Mouse (Mus musculus): ENCODE measurements around the gene Cby1.
"Not testable (repeated sequence)": the region's sequence is repeated elsewhere in the genome, so short reads cannot be mapped to it uniquely, and the experiment has no call there.

Cby1 gene

DNA sequence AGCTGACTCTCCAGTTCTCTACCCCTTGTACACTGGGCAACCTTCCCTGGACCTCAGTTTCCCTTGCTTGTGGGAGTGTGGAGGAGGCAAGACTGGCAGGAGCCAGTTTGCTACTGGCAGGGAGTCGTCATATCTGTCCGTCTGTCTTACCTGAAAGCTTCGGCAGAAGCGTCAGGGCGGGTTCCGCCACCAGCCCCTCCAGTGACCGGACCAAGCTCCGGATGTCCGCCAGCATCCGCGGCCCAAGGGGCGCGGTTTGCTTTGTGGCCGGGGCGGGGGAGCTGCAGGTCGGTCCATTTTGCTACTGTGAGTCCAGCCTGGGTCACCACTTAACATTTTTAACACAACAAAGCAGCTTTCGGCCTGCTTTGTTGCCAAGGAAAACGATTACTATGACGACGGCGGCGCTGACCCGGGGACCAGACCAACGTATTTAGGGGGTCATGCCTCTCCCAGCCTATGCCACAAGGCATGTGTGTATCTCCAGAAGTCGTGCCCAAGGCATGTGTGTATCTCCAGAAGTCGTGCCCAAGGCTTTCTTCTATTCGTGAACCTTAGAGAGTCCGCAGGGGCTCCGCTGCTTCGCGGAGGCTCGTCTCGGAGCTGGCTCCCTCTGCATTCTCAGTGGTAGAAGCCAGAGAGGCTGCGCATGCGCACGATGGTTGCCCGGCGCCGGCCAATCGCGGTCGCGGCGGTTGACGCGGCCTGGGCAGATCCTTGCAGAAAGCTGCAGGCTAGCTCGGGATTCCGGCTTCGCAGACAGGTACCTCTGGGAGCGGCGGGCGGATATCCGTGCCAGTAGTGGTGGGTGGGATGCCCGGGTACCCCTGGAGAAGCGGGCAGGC, at the start of gene Cby1, which contains the start of gene Fam227a:
TSS of gene Cby1 (plus strand) at position 669 of the 845 bp plus-strand sequence.
TSS of gene Fam227a (minus strand) at position 426 of the 845 bp plus-strand sequence.
- DNase-seq (ENCODE audit: low spot score in 2 of 2) = peak; percentile 96 to 97

DNA sequence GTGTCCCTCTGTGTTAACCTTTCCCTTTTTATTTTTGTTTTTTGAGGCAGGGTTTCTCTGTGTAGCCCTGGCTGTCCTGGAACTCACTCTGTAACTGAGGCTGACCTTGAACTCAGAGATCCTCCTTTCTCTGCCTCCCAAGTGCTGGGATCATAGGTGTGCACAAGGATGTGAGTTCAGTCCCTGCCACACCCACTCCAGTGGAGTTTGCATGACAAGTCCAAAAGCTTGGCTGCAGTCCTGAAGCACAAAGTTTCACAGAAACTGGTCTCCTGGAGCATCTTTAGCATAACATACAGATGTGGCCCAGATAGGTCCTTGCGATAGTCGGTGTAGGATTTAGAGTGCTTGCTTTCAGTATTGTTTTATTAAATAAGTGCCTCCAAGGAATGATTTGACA, 49.8 kb upstream of the Cby1 start:
- peak in 1 of 2 experiments; percentile 11 for DNase-seq (ENCODE audit: low spot score in 2 of 2)

DNA sequence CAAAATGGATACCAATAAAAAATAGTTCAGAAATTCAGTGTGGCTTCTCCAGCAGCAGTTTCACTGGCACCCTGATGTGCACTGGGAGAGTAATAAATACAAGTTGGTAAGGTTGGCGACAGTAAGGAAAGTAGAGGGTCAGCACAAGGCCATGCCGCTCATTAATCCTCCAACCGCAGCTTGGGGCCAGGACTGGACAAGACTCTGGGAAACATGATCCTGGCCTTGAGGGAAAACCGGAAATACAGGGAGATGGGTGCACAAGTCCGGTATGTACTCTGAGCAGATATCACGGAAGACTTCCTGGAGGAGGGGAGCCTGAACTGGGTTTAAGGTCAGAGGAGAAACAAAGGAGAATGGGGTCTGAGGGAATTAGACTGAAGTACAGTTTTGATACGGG, 43.5 kb upstream of the Cby1 start:
- DNase-seq (ENCODE audit: low spot score in 2 of 2) = no peak

DNA sequence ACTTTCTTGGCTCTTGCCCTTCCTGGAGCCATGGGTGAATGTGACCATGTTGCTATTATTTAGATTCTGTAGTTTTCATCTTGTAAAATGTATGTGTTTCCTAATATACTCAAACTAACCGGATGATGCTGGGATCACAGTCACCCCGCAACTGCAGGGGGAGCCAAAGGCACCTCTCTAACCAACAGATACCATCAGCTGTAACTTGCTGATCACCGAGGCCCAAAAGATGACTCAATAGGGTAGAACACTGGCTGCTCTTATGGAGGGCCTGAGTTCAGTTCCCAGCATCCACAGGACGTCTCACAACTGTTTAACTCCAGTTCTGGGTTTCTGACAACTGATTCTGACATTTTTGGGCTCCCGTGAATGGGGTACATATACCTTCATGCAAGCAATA, 42.3 kb upstream of the Cby1 start:
- DNase-seq (ENCODE audit: low spot score in 2 of 2) = no peak

DNA sequence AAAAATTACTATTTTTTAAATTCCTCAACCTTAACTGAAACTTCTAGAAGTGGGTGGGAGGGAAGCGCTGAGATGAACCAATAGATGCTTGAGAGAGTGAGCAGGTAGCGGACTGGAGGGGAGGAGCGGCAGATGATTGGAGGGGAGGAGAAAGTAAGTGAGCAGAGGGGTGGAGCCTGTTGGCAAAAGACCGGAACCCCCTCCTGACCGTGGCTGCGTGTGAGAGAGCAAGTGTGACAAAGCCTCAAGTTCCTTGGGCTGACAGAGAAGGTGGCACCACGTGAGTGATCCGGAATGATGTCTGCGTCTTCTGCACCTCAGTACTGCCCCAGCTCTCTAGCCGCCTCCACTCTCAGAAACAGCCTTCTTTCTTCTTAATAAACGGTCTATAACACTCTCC, 41.9 kb upstream of the Cby1 start:
- no peak for DNase-seq (ENCODE audit: low spot score in 2 of 2)

DNA sequence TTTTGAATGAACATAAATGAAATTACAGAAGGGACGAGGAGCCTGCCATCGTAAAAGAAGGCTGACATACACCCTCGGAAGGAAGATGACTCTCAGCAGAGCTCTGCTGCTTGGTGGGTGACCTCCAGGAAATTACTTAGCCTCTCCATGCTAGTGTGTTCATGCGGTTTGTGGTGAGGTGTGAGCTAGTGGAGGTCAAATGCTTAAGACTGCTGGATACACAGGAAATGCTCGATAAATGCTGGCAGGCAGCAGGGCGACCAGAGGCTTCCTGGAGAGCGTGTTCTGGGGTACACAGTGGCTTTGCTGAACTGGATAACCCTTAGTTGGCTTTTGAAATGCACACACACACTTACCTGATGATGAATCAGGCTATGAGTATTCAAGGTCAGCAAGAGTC, 40.5 kb upstream of the Cby1 start:
- DNase-seq (ENCODE audit: low spot score in 2 of 2) = no peak

DNA sequence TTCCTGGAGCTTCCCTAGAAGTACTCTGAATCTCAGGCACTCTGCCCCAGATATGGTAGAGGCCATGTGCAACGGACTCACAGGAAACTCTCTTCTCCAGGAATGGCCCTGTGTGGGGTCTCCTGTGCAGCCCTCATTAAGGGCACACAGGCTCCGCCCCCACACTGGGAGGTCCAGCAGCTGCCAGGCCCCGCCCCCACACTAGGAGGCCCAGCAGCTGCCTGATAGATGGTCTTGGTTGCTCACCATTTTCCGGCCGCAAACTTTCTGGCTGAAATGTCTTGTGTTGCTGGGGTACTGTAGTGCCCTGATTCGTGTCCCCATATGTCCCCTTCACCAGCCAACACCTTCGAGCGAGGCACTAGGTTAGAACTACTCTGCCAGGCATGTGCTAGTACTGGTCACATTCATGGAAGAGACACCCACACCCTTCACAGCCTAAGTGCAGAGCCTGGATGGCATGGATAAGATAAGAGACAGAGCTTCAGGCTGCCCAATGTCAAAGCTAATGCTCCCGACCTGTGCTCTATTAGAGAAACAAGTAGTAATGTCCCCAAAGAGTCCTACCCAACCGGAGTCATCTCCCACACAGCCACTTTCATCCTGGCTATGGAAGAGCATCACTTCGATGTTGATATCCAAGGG, 39.1 kb upstream of the Cby1 start:
- DNase-seq (ENCODE audit: low spot score in 2 of 2) = no peak

DNA sequence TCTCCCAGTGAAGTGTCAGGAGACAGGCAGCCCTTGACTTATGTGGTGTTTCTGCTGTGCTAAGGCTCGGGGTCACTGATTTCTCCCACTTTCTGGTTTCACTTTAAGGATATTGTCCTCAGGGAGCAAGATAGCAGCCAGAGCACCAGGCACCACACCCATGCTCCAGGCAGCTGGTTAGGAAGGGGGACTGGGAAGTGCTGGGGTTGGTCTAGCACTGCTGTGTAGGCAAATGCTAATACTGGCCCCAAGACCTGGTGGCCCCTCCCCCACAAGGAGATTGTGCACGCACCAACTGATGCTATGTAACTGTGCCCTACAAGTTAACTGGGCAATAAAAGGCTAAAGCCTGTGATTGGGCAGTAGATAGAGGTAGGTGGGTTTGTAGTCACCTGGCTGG, 28.5 kb upstream of the Cby1 start:
- DNase-seq (ENCODE audit: low spot score in 2 of 2) = no peak

DNA sequence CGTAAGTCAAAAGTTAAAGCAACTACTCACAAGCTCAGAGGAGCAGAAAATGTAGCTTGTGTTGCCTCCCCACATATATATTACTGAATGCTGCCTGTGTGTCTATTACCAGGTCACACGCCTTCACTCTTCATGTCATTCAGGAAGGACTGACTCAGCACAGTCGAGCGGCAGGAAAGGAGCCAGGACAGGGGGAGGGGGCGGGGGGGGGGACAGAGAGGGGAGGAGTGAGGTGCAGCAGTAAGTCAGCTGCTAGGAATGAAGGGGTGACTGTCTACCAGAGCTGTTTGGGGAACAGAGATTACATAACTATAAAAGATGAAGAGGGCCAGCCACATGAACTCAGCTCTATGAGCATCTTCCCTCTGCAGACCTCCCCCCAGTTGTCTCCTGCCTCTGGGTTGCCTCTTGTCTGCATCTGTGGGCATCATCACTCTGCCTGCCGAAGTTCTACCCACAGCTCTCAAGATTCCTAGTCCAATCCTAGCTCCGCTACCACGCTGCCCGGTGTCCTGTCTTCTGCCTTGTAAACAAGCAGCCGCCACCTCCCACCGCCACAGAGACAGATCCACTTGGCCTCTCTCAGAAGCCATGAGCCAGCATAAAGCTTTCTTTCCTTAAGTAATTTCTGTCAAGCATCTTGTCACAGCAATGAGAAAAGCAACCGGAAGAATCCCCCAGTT, 17.7 kb upstream of the Cby1 start:
- DNase-seq (ENCODE audit: low spot score in 2 of 2) = no peak

DNA sequence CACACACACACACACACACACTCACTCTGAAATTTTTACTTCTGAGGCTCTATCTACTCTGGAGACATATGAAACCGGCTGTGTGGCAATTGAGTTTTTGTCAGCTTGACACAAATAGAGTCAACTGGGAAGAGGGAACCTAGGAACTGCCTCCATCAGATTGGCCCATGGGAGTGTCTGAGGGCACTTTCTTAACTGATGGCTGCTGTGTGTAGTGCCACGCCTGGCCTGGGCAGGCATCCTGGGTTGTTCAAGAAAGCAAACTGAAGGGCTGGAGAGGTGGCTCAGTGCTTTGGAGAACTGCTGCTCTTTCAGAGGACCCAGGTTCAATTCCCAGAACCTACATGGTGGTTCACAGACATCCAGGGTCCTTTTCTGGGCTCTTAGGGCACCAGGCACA, 13.5 kb upstream of the Cby1 start:
- no peak for DNase-seq (ENCODE audit: low spot score in 2 of 2)

DNA sequence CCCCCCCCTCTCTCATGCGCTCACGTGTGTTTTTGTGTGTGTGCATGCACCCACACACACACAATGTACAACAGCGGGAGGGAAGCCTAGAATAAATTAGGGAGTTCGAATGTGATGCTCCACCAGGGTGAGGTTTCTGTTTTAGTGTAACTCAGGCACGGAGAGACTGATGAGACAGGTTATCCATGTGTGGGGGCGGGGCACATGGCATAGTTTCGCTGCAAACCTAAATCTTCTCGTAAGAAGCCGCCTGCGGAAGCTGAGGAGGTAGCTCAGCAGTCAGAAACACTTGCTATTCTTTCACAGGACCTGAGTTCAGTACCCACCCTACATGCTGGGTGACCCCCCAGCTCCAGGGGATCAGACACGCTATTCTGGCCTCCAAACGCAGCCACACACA, 10.9 kb upstream of the Cby1 start:
- no peak for DNase-seq (ENCODE audit: low spot score in 2 of 2)

DNA sequence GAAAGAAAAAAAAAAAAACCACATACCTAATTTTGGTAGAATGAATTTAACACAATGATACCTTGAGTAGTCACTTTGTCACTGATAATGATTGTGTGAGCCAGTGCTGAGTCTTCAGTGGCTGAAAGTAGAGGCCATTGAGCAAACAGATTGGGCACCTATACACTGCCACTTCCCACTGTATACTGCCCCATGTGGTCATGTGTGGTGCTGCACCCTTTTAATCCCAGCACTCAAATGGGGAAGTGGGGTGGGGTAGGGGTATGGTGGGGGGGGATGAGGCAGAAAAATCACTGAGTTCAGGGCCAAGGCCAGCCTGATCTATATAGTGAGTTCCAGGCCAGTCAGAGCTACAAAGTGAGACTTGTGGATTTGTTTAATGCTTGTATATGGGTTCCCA, 8.4 kb upstream of the Cby1 start:
- DNase-seq (ENCODE audit: low spot score in 2 of 2) = peak in 1 of 2 experiments; percentile 56

DNA sequence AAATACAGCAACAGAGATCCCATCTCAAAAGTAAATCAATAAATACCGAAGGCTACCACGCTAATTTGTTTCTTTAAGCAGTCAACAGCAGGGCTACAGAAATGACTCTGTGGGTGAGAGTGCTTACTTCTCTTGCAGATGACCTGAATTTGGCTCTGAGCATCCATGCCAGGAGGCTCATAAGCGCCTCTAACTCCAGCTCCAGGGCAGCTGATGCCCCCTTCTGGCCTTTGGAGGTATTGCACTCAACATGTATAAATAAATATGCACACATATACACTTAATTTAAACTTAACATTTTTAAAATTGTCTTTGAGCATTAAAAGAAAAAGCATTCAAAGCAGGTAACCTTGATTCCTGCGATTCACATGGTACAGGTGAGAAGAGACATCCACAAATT, 7.5 kb upstream of the Cby1 start:
- no peak for DNase-seq (ENCODE audit: low spot score in 2 of 2)

DNA sequence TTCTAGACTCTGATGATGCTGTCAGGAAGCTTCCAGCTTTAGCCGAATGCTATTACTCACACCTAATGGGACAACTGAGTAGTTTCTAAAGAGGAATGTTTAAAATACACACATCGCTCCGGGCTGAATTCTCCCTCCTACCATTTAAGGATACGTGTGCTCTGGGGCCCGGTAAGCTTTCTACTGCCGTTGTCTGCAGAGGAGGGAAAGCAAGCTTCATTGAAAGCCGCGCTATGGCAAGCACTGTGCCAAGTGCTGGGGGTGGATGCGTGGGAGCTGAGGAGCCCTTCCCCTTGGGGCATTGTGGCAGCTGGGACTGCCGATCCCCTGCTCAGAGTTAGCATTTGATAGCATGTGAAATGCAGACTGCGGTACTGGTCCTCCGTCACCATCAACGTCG, 2.5 kb upstream of the Cby1 start:
- no peak for DNase-seq (ENCODE audit: low spot score in 2 of 2)

DNA sequence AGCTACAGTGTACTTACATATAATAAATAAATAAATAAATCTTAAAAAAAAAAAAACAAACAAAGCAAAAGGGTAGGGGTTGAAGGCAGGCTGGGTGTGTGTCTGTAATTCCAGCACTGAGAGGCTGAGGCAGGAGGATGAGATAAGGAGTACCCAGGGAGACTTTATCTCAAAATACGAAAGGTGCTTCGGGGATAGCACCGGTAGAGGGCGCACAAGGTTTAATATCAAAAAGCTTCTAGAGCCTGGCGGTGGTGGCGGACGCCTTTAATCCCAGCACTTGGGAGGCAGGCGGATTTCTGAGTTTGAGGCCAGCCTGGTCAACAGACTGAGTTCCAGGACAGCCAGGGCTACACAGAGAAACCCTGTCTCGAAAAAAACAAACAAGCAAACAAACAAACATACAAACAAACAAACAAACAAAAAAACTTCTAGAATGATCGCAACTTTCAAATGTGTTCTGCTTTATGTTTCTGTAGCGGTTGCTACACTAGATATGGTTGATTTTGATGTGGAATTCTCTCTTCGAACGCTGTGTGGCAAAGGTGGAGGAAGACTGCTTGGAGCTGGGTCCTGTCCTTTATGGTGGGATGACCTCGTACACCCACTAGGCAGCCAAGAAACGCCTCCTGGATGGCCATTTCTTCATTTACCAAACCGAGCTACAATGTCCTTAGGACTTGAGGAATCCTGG, 1.0 kb upstream of the Cby1 start:
- DNase-seq (ENCODE audit: low spot score in 2 of 2) = peak; percentile 88 to 91

DNA sequence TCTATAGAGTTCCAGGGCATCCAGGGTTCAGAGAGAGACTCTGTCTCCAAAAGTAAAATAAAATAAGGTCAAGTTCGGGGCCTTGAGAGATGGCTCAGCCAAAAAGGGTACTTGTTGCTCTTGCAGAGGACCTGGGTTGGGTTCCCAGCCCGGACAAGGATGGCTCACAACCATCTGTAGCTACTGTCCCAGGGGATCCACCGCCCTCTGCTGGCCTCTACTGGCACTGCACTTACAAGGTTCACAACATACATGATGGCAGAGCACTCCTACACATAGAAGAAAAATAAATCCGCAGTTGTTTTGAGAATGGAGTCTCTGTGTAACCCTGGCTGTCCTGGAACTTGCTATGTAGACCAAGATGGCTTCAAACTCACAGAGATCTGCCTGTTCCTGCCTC, 2.9 kb downstream of the Cby1 start:
- DNase-seq (ENCODE audit: low spot score in 2 of 2) = no peak

DNA sequence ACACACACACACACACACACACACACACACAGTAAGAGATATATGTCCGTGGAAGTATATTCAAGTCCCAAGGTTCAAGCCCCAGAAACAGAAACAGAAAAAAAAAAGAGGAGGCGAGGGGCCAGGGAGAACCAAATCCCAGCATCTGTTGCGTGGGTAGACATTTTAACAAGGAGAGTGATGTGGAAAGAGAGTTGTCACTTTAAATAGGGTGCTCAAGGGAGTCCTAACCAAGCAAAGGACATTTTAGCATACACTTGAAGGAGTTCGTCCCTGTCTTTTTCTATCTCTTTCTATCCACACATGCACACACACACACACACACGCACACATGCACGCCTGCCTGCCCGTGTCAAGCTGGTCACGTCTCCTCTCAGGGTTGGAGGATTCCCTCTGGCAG, 5.7 kb downstream of the Cby1 start:
- no peak for DNase-seq (ENCODE audit: low spot score in 2 of 2)

DNA sequence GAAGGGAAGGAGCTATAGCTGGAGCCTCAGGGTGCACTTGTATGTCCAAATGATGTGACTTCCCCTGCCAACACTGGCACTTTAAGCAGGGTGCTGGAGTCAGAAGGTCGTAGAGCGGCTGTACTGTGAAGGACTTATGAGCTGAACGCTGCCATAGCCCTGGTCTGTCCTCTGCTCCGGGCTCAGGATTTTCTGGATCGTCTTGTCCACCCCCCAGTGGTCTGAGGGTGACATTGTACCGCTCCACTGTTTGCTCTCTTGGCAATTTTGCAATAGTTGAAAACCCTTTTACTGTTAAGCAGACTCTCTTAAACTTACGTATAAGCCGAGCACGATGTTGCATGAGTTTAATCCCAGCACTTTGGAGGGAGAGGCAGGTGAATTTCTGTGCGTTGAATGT, 10.2 kb downstream of the Cby1 start:
- DNase-seq (ENCODE audit: low spot score in 2 of 2) = no peak

DNA sequence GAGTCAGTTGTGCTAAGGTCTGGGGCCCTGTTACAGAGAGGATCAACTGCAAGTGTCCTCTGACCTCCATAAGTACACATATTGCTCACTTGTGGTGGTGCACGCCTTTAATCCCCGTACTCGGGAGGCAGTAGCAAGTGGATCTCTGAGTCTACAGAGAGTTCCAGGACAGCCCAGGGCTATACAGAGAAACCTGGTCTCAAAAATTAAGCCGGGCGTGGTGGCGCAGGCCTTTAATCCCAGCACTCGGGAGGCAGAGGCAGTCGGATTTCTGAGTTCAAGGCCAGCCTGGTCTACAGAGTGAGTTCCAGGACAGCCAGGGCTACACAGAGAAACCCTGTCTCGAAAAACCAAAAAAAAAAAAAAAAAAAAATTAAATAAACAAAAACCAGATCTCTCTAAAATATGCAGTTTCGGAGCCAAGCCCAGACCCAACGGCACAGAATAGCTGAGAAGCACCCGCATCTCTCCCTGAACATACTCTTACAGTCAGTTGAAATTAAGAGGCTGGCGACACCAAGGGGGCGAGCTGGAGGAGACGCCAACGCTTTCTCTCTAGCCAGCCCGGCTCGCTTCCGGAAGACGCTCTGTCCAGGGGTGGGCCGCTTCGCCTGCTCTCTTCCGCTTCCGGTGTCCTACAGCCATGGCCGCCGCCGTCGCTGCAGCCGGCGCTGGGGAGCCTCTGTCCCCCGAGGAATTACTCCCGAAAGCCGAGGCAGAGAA, 11.4 kb downstream of the Cby1 start, which contains the start of gene Tomm22:
TSS of gene Tomm22 (plus strand) at position 613 of the 723 bp plus-strand sequence.
- peak; percentile 95 for DNase-seq (ENCODE audit: low spot score in 2 of 2)

DNA sequence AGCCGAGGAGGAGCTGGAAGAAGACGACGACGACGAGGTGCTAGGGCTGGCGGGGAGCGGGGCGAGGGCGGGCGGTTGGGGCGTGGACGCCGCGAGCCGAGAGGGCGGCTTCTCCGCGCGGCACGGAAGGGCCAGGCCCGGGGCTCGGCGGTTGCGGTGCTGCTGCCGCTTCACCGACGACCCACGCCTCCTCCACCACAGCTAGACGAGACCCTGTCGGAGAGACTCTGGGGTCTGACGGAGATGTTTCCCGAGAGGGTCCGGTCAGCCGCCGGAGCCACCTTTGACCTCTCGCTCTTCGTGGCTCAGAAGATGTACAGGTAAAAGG, 11.9 kb downstream of the Cby1 start:
- DNase-seq (ENCODE audit: low spot score in 2 of 2) = no peak

DNA sequence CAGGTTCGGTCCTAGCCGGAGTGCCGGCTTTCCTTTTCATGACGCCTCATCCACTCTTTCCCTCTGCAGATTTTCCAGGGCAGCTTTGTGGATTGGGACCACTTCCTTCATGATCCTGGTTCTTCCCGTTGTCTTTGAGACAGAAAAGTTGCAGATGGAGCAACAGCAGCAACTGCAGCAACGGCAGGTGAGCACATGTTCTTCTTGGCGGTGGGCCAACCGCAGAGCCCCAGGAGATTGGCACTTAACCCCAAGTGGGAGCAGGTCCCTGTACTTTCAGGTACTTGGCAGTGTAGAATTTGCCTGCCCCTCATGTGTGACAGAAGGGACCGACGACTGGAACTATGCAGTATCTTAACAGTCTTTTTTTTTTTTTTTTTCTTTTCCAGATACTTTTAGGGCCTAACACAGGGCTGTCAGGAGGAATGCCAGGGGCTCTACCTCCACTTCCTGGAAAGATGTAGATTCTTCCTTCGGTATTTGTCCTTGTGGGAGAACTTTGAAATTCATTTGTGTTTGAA, 12.9 kb downstream of the Cby1 start:
- DNase-seq (ENCODE audit: low spot score in 2 of 2) = not testable (repeated sequence)

All from right cerebral cortex, postnatal 10 days (tissue).